Mouse (Mus musculus): Measurements from ENCODE around the gene Tlx1. TPM values are rescaled to one million over a fixed set of nuclear protein-coding genes. Genes with fewer than 3 reads are reported as not detected.
A peak's percentile ranks its signal among the peaks of the same experiment; 100 is the strongest.

Tlx1 gene
- polyA plus RNA-seq, 1 experiment from 2014 or later: not detected

- no peak overlapping the region for H3K9ac ChIP-seq (ENCODE audit: low read depth, low read length)
- WGBS: 2% methylated on average over 26 of the region's 26 CpGs
- ATAC-seq (replicated peaks; ENCODE audit: low FRiP score, low read depth) (no peak), DNase-seq (ENCODE audit: low spot score) (no peak)
- no peak overlapping the region for H3K4me2 ChIP-seq (ENCODE audit: low read length)
- H3K27ac ChIP-seq: no peak overlapping the region
- no peaks in the 10 kb centered on the region for H3K9me3 ChIP-seq (replicated peaks; ENCODE audit: low read length)
- H3K36me3 ChIP-seq (ENCODE audit: insufficient read depth, low read length): no peaks in the 10 kb centered on the region
- no peak for TF ChIP-seq CTCF (IDR thresholded peaks at IDR 0.05; ENCODE audit: low read depth)
- 0 out of 2 replicates have a peak, but pooled peaks cover 3% of the 10 kb centered on the region for H3K4me1 ChIP-seq (replicated peaks; ENCODE audit: insufficient read depth, low read length)
- peaks cover 94% of the 10 kb centered on the region for H3K27me3 ChIP-seq (ENCODE audit: insufficient read depth, low read length)
- no peak overlapping the region for H3K4me3 ChIP-seq (replicated peaks; ENCODE audit: low read depth, low read length)
These were observed 5.3 kb downstream of the Tlx1 start for GRCm38 (mm10) chr19:45155791-45156186.

- no peaks in the 10 kb centered on the region for H3K4me1 ChIP-seq (replicated peaks; ENCODE audit: insufficient read depth, low read length)
- no peak for DNase-seq (ENCODE audit: low spot score)
- no peaks in the 10 kb centered on the region for H3K9me3 ChIP-seq (replicated peaks; ENCODE audit: low read length)
- H3K27me3 ChIP-seq (ENCODE audit: insufficient read depth, low read length): peaks cover 91% of the 10 kb centered on the region
- no peak overlapping the region for H3K4me3 ChIP-seq (replicated peaks; ENCODE audit: low read depth, low read length)
- H3K27ac ChIP-seq: no peak overlapping the region
- TF ChIP-seq CTCF (IDR thresholded peaks at IDR 0.05; ENCODE audit: low read depth): no peak
- no peaks in the 10 kb centered on the region for H3K36me3 ChIP-seq (ENCODE audit: insufficient read depth, low read length)
- WGBS: 5% methylated on average over 5 of the region's 5 CpGs
- H3K4me2 ChIP-seq (ENCODE audit: low read length): no peak overlapping the region
- no peak for ATAC-seq (replicated peaks; ENCODE audit: low FRiP score, low read depth)
- H3K9ac ChIP-seq (ENCODE audit: low read depth, low read length): no peak overlapping the region
These were observed 5.9 kb downstream of the Tlx1 start for GRCm38 (mm10) chr19:45156381-45156780.

DNA sequence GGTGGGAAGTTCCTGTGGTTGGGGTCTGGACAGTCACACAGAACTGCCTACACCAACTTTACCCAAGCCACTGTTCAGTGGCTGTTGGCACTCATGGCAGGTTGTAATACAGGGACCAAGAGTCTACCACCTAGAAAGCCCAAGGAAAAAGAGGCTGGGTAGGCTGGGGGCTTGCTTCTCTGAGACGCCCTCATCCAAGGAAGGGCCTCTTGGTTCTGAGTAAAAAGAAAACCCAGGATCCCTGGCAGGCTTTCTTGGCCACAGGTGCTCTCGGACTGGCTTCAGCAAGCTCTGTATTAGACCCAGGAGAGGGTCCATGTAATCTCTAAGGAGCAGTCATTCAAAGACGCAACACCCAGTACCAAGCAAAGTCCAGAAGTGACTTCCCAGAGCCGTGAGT is 7.7 kb downstream of the Tlx1 start:
- H3K27me3 ChIP-seq (ENCODE audit: insufficient read depth, low read length): peaks cover 91% of the 10 kb centered on the region
- H3K4me2 ChIP-seq (ENCODE audit: low read length): no peak overlapping the region
- no peak for TF ChIP-seq CTCF (IDR thresholded peaks at IDR 0.05; ENCODE audit: low read depth)
- H3K36me3 ChIP-seq (ENCODE audit: insufficient read depth, low read length): no peaks in the 10 kb centered on the region
- ATAC-seq (replicated peaks; ENCODE audit: low FRiP score, low read depth) (no peak), DNase-seq (ENCODE audit: low spot score) (no peak)
- H3K27ac ChIP-seq: no peak overlapping the region
- H3K9me3 ChIP-seq (replicated peaks; ENCODE audit: low read length): no peaks in the 10 kb centered on the region
- no peaks in the 10 kb centered on the region for H3K4me1 ChIP-seq (replicated peaks; ENCODE audit: insufficient read depth, low read length)
- 1% methylated on average over 4 of the region's 4 CpGs for WGBS
- H3K9ac ChIP-seq (ENCODE audit: low read depth, low read length): no peak overlapping the region
- no peak overlapping the region for H3K4me3 ChIP-seq (replicated peaks; ENCODE audit: low read depth, low read length)

- WGBS: 3% methylated on average over 20 of the region's 20 CpGs
- H3K4me3 ChIP-seq (replicated peaks; ENCODE audit: low read depth, low read length): no peak overlapping the region
- peaks cover 91% of the 10 kb centered on the region for H3K27me3 ChIP-seq (ENCODE audit: insufficient read depth, low read length)
- H3K27ac ChIP-seq: no peak overlapping the region
- H3K4me1 ChIP-seq (replicated peaks; ENCODE audit: insufficient read depth, low read length): no peaks in the 10 kb centered on the region
- H3K36me3 ChIP-seq (ENCODE audit: insufficient read depth, low read length): no peaks in the 10 kb centered on the region
- H3K9ac ChIP-seq (ENCODE audit: low read depth, low read length): no peak overlapping the region
- H3K9me3 ChIP-seq (replicated peaks; ENCODE audit: low read length): no peaks in the 10 kb centered on the region
- DNase-seq (ENCODE audit: low spot score) (no peak), ATAC-seq (replicated peaks; ENCODE audit: low FRiP score, low read depth) (no peak)
- H3K4me2 ChIP-seq (ENCODE audit: low read length): no peak overlapping the region
- TF ChIP-seq CTCF (IDR thresholded peaks at IDR 0.05; ENCODE audit: low read depth): no peak
These were observed 8.4 kb downstream of the Tlx1 start for GRCm38 (mm10) chr19:45158896-45159295.

DNA sequence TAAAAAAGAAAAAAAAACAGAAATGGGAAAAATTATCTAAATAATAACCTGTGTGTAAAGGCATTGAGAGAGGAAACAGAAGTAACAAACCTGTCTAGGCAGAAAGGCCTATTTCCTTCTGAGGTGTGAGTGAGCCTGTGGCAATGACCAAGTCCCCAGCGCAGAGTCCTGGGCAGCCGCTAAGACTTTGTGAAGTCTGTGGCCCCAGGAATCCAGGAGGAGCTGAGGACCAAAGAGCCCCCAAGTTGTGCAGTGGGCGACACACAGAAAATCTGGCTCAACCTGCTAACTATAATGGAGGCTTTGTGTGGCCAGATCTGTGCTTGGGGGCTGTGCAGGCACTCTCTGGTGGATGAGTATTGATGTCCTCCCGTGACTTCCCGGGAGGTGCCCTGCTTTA is 9.0 kb downstream of the Tlx1 start:
- no peak for ATAC-seq (replicated peaks; ENCODE audit: low FRiP score, low read depth)
- peaks cover 91% of the 10 kb centered on the region for H3K27me3 ChIP-seq (ENCODE audit: insufficient read depth, low read length)
- WGBS: 4% methylated on average over 5 of the region's 5 CpGs

GRCm38 (mm10) chr19:45159991-45160390 is 9.5 kb downstream of the Tlx1 start:
- 4% methylated on average over 5 of the region's 5 CpGs for WGBS

More for the DNA sequence above, 9.0 kb downstream of the Tlx1 start:
- Histone ChIP-seq H3K27ac (no peak overlapping the region), H3K9ac (ENCODE audit: low read depth, low read length) (no peak overlapping the region), H3K9me3 (replicated peaks; ENCODE audit: low read length) (no peaks in the 10 kb centered on the region), H3K4me1 (replicated peaks; ENCODE audit: insufficient read depth, low read length) (no peaks in the 10 kb centered on the region), H3K36me3 (ENCODE audit: insufficient read depth, low read length) (no peaks in the 10 kb centered on the region), H3K4me3 (replicated peaks; ENCODE audit: low read depth, low read length) (no peak overlapping the region), H3K4me2 (ENCODE audit: low read length) (no peak overlapping the region)
- DNase-seq (ENCODE audit: low spot score): no peak
- no peak for TF ChIP-seq CTCF (IDR thresholded peaks at IDR 0.05; ENCODE audit: low read depth)

GRCm38 (mm10) chr19:45160523-45160922 is 10.0 kb downstream of the Tlx1 start:
- Histone ChIP-seq H3K4me3 (replicated peaks; ENCODE audit: low read depth, low read length) (no peak overlapping the region), H3K27me3 (ENCODE audit: insufficient read depth, low read length) (peaks cover 92% of the 10 kb centered on the region), H3K4me2 (ENCODE audit: low read length) (peak overlapping the region; percentile 7; the same call in 1 of the 2 replicates), H3K9ac (ENCODE audit: low read depth, low read length) (no peak overlapping the region), H3K36me3 (ENCODE audit: insufficient read depth, low read length) (no peaks in the 10 kb centered on the region), H3K9me3 (replicated peaks; ENCODE audit: low read length) (no peaks in the 10 kb centered on the region), H3K4me1 (replicated peaks; ENCODE audit: insufficient read depth, low read length) (no peaks in the 10 kb centered on the region), H3K27ac (no peak overlapping the region)
- 1% methylated on average over 5 of the region's 5 CpGs for WGBS
- DNase-seq (ENCODE audit: low spot score) (no peak), ATAC-seq (replicated peaks; ENCODE audit: low FRiP score, low read depth) (no peak)
- no peak for TF ChIP-seq CTCF (IDR thresholded peaks at IDR 0.05; ENCODE audit: low read depth)

More at GRCm38 (mm10) chr19:45159991-45160390, 9.5 kb downstream of the Tlx1 start:
- Histone ChIP-seq H3K9ac (ENCODE audit: low read depth, low read length) (no peak overlapping the region), H3K27ac (no peak overlapping the region), H3K27me3 (ENCODE audit: insufficient read depth, low read length) (peaks cover 92% of the 10 kb centered on the region), H3K4me1 (replicated peaks; ENCODE audit: insufficient read depth, low read length) (no peaks in the 10 kb centered on the region), H3K4me3 (replicated peaks; ENCODE audit: low read depth, low read length) (no peak overlapping the region), H3K36me3 (ENCODE audit: insufficient read depth, low read length) (no peaks in the 10 kb centered on the region), H3K9me3 (replicated peaks; ENCODE audit: low read length) (no peaks in the 10 kb centered on the region), H3K4me2 (ENCODE audit: low read length) (no peak overlapping the region)
- TF ChIP-seq CTCF (IDR thresholded peaks at IDR 0.05; ENCODE audit: low read depth): no peak
- ATAC-seq (replicated peaks; ENCODE audit: low FRiP score, low read depth) (no peak), DNase-seq (ENCODE audit: low spot score) (no peak)
